Mouse (Mus musculus) small intestine, adult 2 months (tissue): Measurements from ENCODE around the gene Cacnb3.

Experiments used
- CTCF ChIP-seq: fragments of 200-500 bp; IDR thresholded peaks from 2 replicates; pipeline ENCODE4 v1.5.1; 2012; ENCODE audit warnings: low read depth, mild to moderate bottlenecking, control low read depth, inconsistent platforms, low read length, moderate library complexity, mixed read lengths; ENCODE audit not compliant: insufficient replicate concordance, insufficient read length; ENCODE audit errors: extremely low read depth
- POLR2A ChIP-seq: fragments of 200-500 bp; IDR thresholded peaks from 2 replicates; pipeline ENCODE4 v1.6.1; 2012; ENCODE audit warnings: low read depth, mild to moderate bottlenecking, control low read depth, inconsistent platforms, low read length, moderate library complexity

DNA sequence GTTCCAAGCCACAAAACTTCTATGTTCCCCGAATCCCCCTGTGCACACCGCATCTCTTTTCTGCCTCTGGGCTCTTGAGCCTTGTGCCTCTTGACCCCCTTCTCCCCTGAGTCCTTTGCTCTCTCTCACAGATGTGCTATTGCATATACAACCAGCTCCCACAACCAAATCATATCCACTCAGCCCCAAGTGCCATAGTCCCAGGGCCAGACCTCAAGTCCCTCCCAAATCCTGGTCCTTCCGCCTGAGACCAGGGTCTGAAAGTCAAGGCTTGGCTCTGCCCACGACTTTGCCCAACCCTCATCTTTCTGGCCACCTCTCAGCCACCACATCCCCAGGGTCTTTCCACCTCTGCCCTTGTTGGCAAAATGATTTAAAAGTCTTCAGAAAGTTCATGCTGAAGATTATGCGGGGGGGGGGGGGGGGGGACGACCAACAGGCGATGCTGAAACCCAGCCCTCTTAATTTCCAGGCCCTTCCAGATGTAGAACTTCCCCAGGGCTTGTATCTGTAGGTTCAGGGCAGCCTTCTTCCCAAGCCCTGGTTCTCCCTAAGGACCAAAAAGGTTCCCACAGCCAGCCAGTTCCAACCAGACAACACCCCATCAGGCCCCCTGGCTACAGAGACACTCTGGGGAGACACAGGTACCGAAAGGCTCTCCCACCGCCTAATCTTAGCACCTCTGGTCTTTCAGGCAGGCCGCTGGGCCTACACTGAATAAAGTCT, 22.4 kb upstream of the Cacnb3 start:
- TF ChIP-seq CTCF = no peak
- no peak for TF ChIP-seq POLR2A
